ENCODE assay signal across 11 mouse cellular contexts in the genomic region with DNA sequence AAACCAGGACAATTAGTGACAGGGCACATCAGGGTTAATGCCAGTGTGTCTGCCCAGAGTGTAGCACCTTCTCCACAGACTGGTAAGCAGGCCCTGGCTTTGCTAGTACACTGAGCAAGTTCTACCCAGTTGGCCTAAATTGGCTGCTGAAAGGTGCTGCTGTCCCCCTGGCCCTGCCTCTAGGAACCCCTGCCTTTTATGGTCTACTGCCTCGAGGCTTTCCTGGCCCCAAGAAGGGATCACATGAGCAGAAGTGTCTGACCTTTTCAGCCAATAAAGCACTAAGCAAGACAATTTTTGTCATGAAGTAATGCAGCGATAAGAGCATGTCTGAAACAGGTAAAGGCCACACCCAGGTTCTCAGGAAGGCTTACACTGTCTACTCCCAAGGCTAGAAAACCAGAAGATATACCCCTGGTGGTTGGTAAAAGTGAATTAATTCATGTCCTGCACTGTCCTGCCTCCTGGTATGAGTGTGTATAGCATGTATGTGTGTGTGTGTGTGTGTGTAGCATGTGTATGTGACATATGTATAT. TPM values are rescaled to one million over a fixed set of nuclear protein-coding genes. Genes with fewer than 3 reads are reported as not detected.
A peak's percentile ranks its signal among the peaks of the same experiment; 100 is the strongest.
DNase-seq lines count a peak whose midpoint lies in the region; ATAC-seq and TF ChIP-seq lines count a peak whose summit lies in the region.
"Had no signal": no experiment of that assay in that cellular context is flagged by ENCODE, and none has a peak within 500 bp of the region (broad histone marks: within the 10 kb centered on the region; RNA-seq: fewer than 3 reads in every experiment).

No protein-coding gene starts in this region.

- H3K9me3 ChIP-seq in embryonic facial prominence, embryonic 13.5 days: no peaks in the 10 kb centered on the region
- H3K9me3 ChIP-seq in embryonic facial prominence, embryonic 10.5 days: no peaks in the 10 kb centered on the region
- H3K9me3 ChIP-seq in heart, embryonic 16.5 days (replicated peaks; ENCODE audit: control insufficient read depth, low read length): no peaks in the 10 kb centered on the region
- no peaks in the 10 kb centered on the region for H3K9me3 ChIP-seq in liver, embryonic 12.5 days (replicated peaks)
- H3K9me3 ChIP-seq: embryonic facial prominence, embryonic 12.5 days had no signal

- no peak for ATAC-seq in embryonic facial prominence, embryonic 13.5 days (ENCODE audit: insufficient number of reproducible peaks, insufficient read depth, low FRiP score, low TSS enrichment, low read depth)
- no peak for ATAC-seq in heart, embryonic 16.5 days (replicated peaks; ENCODE audit: extremely low read depth, insufficient read depth, low FRiP score)
- ATAC-seq in liver, embryonic 12.5 days: peak; percentile 22; the same call in 1 of the 2 replicates

- WGBS in embryonic facial prominence, embryonic 13.5 days: 61% methylated on average over 2 of the region's 2 CpGs
- 67% methylated on average over 2 of the region's 2 CpGs for WGBS in embryonic facial prominence, embryonic 10.5 days
- WGBS in heart, embryonic 16.5 days: 45% methylated on average over 2 of the region's 2 CpGs
- 33% methylated on average over 2 of the region's 2 CpGs for WGBS in liver, embryonic 12.5 days (ENCODE audit: insufficient replicate concordance)

- intact Hi-C loops in left cerebral cortex, adult 2 months (cut with DNase I): no loop called here

- H3K9ac ChIP-seq in embryonic facial prominence, embryonic 13.5 days: 0 out of 2 replicates have a peak overlapping the region, but pooled peaks have one; percentile 23
- no peak overlapping the region; the same call in 1 of the 2 replicates for H3K9ac ChIP-seq in heart, embryonic 16.5 days (ENCODE audit: low read length)
- peak overlapping the region; percentile 24; the same call in 1 of the 2 replicates for H3K9ac ChIP-seq in liver, embryonic 12.5 days
- H3K9ac ChIP-seq: embryonic facial prominence, embryonic 12.5 days had no signal

- H3K27me3 ChIP-seq in embryonic facial prominence, embryonic 13.5 days: no peaks in the 10 kb centered on the region
- no peaks in the 10 kb centered on the region for H3K27me3 ChIP-seq in embryonic facial prominence, embryonic 10.5 days (replicated peaks; ENCODE audit: low read depth, poor library complexity, severe bottlenecking)
- no peaks in the 10 kb centered on the region for H3K27me3 ChIP-seq in heart, embryonic 16.5 days (ENCODE audit: control insufficient read depth, insufficient read depth, low read length)
- H3K27me3 ChIP-seq in liver, embryonic 12.5 days (replicated peaks): no peaks in the 10 kb centered on the region
- H3K27me3 ChIP-seq: embryonic facial prominence, embryonic 12.5 days had no signal

- TF ChIP-seq CTCF in left cerebral cortex, adult 2 months (IDR thresholded peaks at IDR 0.05): no peak

- no peak for DNase-seq in embryonic facial prominence, embryonic 10.5 days (ENCODE audit: low spot score)
- no peak for DNase-seq in left cerebral cortex, adult 2 months (ENCODE audit: extremely low spot score in 1 of 2, low spot score in 2 of 2)
- DNase-seq in left cerebral cortex, adult 9 months (ENCODE audit: low spot score in 2 of 2): no peak
- DNase-seq in cerebellum, adult 11 months: no peak
- no peak for DNase-seq in embryo, embryonic 10 days (ENCODE audit: low spot score)

- H3K4me1 ChIP-seq in embryonic facial prominence, embryonic 13.5 days: peaks cover 20% of the 10 kb centered on the region
- peaks cover 32% of the 10 kb centered on the region for H3K4me1 ChIP-seq in embryonic facial prominence, embryonic 10.5 days
- peaks cover 56% of the 10 kb centered on the region for H3K4me1 ChIP-seq in heart, embryonic 16.5 days (ENCODE audit: control insufficient read depth, insufficient read depth, low read length)
- peaks cover 74% of the 10 kb centered on the region for H3K4me1 ChIP-seq in liver, embryonic 12.5 days

- H3K27ac ChIP-seq in embryonic facial prominence, embryonic 13.5 days: peak overlapping the region; percentile 23
- H3K27ac ChIP-seq in embryonic facial prominence, embryonic 10.5 days (replicated peaks): no peak overlapping the region
- H3K27ac ChIP-seq in left cerebral cortex, adult 2 months: peak overlapping the region; percentile 88
- H3K27ac ChIP-seq in heart, embryonic 16.5 days (ENCODE audit: low read length): peak overlapping the region; percentile 85
- H3K27ac ChIP-seq in liver, embryonic 12.5 days: peak overlapping the region; percentile 74
- H3K27ac ChIP-seq: embryonic facial prominence, embryonic 12.5 days had no signal

- no peak overlapping the region for H3K4me2 ChIP-seq in embryonic facial prominence, embryonic 13.5 days
- H3K4me2 ChIP-seq in heart, embryonic 16.5 days (ENCODE audit: low read depth, low read length): no peak overlapping the region; the same call in 1 of the 2 replicates
- H3K4me2 ChIP-seq in liver, embryonic 12.5 days: peak overlapping the region; percentile 42
- H3K4me2 ChIP-seq: embryonic facial prominence, embryonic 12.5 days had no signal

- H3K4me3 ChIP-seq in embryonic facial prominence, embryonic 13.5 days: no peak overlapping the region
- H3K4me3 ChIP-seq in embryonic facial prominence, embryonic 10.5 days: no peak overlapping the region
- H3K4me3 ChIP-seq in left cerebral cortex, adult 2 months: no peak overlapping the region
- H3K4me3 ChIP-seq in heart, embryonic 16.5 days (ENCODE audit: low read length): no peak overlapping the region
- no peak overlapping the region for H3K4me3 ChIP-seq in liver, embryonic 12.5 days
- H3K4me3 ChIP-seq: embryonic facial prominence, embryonic 12.5 days had no signal

- H3K36me3 ChIP-seq in embryonic facial prominence, embryonic 13.5 days: peaks cover 26% of the 10 kb centered on the region
- H3K36me3 ChIP-seq in embryonic facial prominence, embryonic 10.5 days (replicated peaks): peaks cover 30% of the 10 kb centered on the region
- peaks cover 11% of the 10 kb centered on the region; the same call in 1 of the 2 replicates for H3K36me3 ChIP-seq in heart, embryonic 16.5 days (ENCODE audit: control insufficient read depth, insufficient read depth)
- peaks cover 63% of the 10 kb centered on the region for H3K36me3 ChIP-seq in liver, embryonic 12.5 days

RNA-seq across cellular contexts. Expression of a gene that starts 8.9 kb away (rescaled TPM):
- polyA plus RNA-seq in embryonic facial prominence, embryonic 13.5 days (2015; fragmentation: Nextera tagmentation; extraction: Ambion mirVana): 0.39 TPM in 1 of 2 replicates, not detected in the other
- polyA plus RNA-seq in embryonic facial prominence, embryonic 10.5 days (2016; fragmentation: Nextera tagmentation; extraction: Ambion mirVana): 0.56 TPM in 1 of 2 replicates, not detected in the other
- total RNA-seq in left cerebral cortex, adult 2 months (2021): not detected
- polyA plus RNA-seq in heart, embryonic 16.5 days (2015; fragmentation: Nextera tagmentation; extraction: Ambion mirVana): 0.24 TPM in 1 of 2 replicates, not detected in the other
- 0.29 and 0.33 TPM in 2 replicates for polyA plus RNA-seq in liver, embryonic 12.5 days (2016; fragmentation: Nextera tagmentation; extraction: Ambion mirVana)
- total RNA-seq: gastrocnemius, adult 18-20 months; layer of hippocampus, postnatal 14 days had no signal
- polyA plus RNA-seq: embryonic facial prominence, embryonic 12.5 days had no signal

RNA-seq across cellular contexts. Expression of a gene that starts 10.3 kb away (rescaled TPM):
- polyA plus RNA-seq in embryonic facial prominence, embryonic 13.5 days (2015; fragmentation: Nextera tagmentation; extraction: Ambion mirVana): 54.9 and 61.0 TPM in 2 replicates
- polyA plus RNA-seq in embryonic facial prominence, embryonic 10.5 days (2016; fragmentation: Nextera tagmentation; extraction: Ambion mirVana): 72.4 and 80.6 TPM in 2 replicates
- 10 to 100 TPM; 60.5 to 61.7 TPM for total RNA-seq in left cerebral cortex, adult 2 months (2021)
- polyA plus RNA-seq in heart, embryonic 16.5 days (2015; fragmentation: Nextera tagmentation; extraction: Ambion mirVana): 30.5 and 31.7 TPM in 2 replicates
- 39.4 and 40.2 TPM in 2 replicates for polyA plus RNA-seq in liver, embryonic 12.5 days (2016; fragmentation: Nextera tagmentation; extraction: Ambion mirVana)

RNA-seq across cellular contexts. Expression of a gene that starts 15.5 kb away (rescaled TPM):
- polyA plus RNA-seq in embryonic facial prominence, embryonic 13.5 days (2015; fragmentation: Nextera tagmentation; extraction: Ambion mirVana): 21.0 and 28.5 TPM in 2 replicates
- polyA plus RNA-seq in embryonic facial prominence, embryonic 10.5 days (2016; fragmentation: Nextera tagmentation; extraction: Ambion mirVana): 13.0 and 13.1 TPM in 2 replicates
- 100 to 1,000 TPM; 139 to 142 TPM for total RNA-seq in left cerebral cortex, adult 2 months (2021)
- polyA plus RNA-seq in heart, embryonic 16.5 days (2015; fragmentation: Nextera tagmentation; extraction: Ambion mirVana): 17.9 and 19.9 TPM in 2 replicates
- polyA plus RNA-seq in liver, embryonic 12.5 days (2016; fragmentation: Nextera tagmentation; extraction: Ambion mirVana): 15.9 and 18.1 TPM in 2 replicates

RNA-seq across cellular contexts. Expression of a gene that starts 18.5 kb away (rescaled TPM):
- polyA plus RNA-seq in embryonic facial prominence, embryonic 13.5 days (2015; fragmentation: Nextera tagmentation; extraction: Ambion mirVana): 3.4 and 5.2 TPM in 2 replicates
- 3.3 and 3.6 TPM in 2 replicates for polyA plus RNA-seq in embryonic facial prominence, embryonic 10.5 days (2016; fragmentation: Nextera tagmentation; extraction: Ambion mirVana)
- total RNA-seq in left cerebral cortex, adult 2 months (2021): 1 to 10 TPM; 3.0 to 3.7 TPM
- 1.5 and 2.6 TPM in 2 replicates for polyA plus RNA-seq in heart, embryonic 16.5 days (2015; fragmentation: Nextera tagmentation; extraction: Ambion mirVana)
- polyA plus RNA-seq in liver, embryonic 12.5 days (2016; fragmentation: Nextera tagmentation; extraction: Ambion mirVana): 1.5 and 2.1 TPM in 2 replicates

RNA-seq across cellular contexts. Expression of a gene that starts 30.3 kb away (rescaled TPM):
- 1.7 and 2.3 TPM in 2 replicates for polyA plus RNA-seq in embryonic facial prominence, embryonic 13.5 days (2015; fragmentation: Nextera tagmentation; extraction: Ambion mirVana)
- polyA plus RNA-seq in embryonic facial prominence, embryonic 10.5 days (2016; fragmentation: Nextera tagmentation; extraction: Ambion mirVana): 1.2 TPM in 2 replicates
- under 1 TPM; 0.16 to 0.26 TPM for total RNA-seq in left cerebral cortex, adult 2 months (2021)
- 0.26 and 0.60 TPM in 2 replicates for polyA plus RNA-seq in heart, embryonic 16.5 days (2015; fragmentation: Nextera tagmentation; extraction: Ambion mirVana)
- 0.32 TPM in 1 of 2 replicates, not detected in the other for polyA plus RNA-seq in liver, embryonic 12.5 days (2016; fragmentation: Nextera tagmentation; extraction: Ambion mirVana)
